Mouse (Mus musculus) right cerebral cortex, adult 18-20 months (tissue): Measurements from ENCODE around the gene Oit3.

ENCODE experiments used
- DNase-seq: peaks from one replicate; pipeline ENCODE4 v3.0.0; 2022; ENCODE audit warnings: mixed read lengths

Gene Oit3

DNA sequence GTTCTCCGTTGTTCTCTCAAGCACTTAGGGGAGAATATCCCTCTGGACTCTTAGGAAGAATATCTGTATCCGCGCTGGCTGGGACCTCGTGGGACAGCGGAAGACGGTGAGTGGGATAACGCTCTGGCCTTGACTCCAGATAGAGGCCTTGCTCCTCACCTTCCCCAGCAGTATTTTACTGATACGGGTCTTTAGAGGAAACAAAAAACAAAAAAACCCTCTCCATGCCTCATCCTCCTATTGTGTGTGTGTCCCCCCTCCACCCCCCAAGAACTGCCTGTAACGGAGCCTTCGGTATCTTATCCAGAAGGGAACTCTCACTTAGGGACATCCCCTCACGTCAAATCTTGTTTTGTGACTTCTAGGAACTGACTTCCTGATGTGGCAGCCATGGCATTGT is at the start of gene Oit3:
Gene Oit3, minus strand, starts transcription at position 44 of the 400 bp plus-strand sequence.
- DNase-seq, result no peak

DNA sequence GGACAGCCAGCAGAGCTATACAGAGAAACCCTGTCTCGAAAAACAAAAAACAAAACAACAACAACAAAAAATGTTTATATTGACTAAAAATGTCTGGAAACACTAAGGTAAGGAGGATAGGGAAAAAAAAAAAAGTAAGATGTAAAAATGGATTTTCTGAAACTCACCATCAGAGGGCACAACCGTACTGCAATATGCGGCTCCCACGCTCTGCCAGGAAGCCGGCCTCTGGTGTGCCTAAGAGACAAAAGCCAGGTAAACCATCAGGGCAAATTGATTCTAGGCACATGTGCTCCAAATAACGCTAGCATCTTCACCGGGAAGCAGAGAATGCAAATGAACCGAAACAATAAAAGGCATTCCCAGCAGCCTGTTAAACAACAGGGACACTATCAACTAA is 49.3 kb upstream of the Oit3 start:
- no peak for DNase-seq

DNA sequence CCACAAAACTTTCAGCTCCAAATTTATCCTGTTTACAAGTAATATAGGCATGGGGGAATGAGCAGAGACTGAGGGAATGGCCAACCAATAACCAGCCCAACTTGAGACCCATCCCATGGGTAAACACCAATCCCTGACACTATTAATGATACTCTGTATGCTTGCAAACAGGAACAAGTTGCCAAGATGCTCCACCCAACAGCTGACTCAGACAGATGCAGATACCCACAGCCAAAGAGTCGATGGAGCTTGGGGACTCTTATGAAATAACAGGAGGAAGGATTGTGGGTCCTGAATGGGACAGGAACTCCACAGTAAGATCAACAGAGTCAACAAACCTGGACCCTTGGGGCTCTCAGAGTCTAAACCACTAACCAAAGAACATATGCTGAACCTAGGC is 47.8 kb upstream of the Oit3 start:
- no peak for DNase-seq

DNA sequence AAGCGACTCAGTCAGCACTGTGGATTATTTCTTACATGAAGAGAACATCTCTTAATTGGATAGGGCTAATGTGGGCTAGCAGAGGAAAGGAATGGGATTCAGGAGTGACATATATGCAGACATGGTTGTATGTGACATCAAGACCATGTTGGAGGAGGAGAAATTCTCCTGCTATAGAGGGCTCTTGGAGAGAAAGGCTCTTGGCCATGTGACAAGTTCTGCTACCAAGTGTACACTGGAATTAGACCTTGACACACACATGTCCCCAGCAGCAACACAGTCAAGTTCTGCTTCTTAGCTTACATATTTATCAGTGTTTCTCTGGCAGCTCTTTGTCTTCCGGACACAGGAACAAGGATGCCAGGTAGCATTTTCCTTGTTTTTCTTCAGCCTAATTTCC is 45.8 kb upstream of the Oit3 start:
- no peak for DNase-seq

DNA sequence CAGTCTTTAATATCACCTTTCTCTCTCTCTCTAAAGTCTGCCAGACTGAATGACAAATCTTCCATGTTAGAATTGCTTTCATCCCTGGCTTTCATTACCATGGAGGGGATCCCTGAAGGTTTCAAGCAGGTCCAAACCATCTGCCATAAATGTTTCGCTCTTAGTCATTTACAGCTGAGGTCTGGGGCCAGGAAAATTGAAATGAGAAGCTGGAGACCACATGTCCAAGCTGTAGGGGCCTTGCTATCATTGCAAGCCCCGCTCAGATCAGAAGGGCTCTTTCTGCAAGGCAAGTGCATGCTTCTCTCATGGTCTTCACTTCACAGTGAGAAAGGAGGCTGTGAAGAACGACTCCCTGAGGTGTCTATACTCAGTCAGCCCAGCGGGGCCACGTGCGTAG is 42.7 kb upstream of the Oit3 start:
- DNase-seq, result no peak

DNA sequence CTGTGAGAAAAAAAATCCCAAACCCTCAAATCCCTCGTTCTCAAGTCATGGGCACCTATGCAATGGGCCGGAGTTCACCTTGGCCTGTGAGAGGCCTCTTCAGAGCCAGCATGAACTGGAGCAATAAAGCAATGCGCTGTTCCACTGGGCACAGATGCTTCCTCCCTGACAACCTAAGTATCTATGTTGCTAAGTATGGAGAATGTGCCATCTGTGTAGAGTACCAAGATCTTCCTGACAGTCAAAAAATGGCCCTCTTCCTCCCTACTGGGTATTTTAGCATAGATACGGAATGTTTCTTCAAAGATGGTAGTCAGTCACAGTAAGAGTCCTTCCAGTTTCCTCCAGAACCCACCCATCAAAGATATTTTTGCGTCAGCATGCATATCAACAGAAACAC is 39.8 kb upstream of the Oit3 start:
- DNase-seq, result no peak

DNA sequence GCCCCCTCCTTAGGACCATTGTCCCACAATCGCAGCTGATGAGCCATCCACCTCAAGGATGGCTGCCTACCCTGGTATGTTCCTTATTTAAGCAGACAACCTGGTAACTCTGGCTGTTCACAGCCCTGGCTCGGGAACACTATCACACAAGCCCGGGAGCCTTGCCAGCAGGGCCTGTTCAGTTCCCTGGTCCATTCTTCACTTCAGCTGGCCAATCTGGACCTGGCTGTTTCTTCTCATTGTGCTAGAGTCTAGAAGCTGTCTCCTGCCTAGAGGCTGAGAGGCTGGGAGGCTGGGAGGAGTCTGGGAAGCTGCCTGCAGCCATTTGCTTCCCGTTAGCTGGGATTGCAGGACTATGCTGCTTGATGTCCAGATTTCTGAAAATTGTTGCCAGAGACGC is 28.9 kb upstream of the Oit3 start:
- peak; percentile 33 for DNase-seq

DNA sequence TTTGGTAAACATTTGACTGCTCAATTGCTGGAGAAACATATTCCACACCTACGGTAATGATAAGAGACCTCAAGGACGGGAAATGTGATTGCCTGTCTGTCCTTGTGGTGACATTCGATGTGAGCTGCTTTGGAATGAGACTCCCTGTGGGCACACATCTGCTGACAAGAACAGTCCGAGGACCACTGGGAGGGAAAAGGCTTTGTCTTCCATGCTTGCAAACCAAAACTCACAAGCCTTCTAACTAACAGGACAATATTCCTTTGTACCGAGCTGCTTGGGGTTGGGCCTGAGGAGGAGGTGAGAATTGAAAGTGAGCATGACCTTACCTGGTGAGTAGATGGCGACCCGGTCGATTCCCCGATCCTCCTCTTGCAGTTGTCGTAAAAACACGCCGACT is 25.7 kb upstream of the Oit3 start:
- no peak for DNase-seq

DNA sequence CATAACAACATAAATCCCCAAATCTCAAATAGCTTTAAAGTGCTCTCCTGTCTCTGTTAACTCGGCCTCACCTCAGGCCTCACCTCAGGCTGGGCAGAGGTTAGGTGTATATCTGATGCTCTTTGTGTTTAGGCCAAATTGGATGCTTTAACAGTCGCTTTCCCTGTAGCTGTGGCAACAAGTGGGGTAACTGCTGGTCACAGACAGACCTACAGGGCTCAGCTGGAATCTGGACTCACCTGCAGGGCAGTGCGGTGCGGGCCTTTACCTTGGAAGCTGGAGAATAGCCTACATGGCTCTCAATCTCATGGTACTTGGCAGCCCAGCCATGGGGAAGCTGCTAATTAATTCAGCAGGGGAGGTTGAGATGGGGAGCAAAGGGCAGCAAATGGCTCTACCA is 25.0 kb upstream of the Oit3 start:
- DNase-seq, result no peak

DNA sequence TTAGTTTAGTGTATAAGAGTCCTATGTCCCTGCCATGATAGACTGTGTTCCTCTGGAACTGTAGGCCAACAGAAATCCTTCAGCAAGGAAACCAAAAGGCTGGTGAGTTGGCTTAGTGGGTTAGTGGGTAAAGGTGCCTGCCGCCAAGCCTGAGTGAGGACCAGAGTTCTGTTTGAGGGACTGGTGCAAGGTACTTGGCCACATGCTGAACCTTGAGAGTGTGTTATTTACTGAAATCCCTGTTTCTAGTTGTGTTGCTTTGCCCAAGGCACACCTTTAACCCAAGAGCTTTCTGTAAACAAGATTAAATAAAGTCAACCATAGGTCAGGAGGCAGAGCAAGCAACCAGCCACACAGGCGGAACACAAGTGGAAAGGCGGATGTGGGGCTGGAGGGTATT is 24.0 kb upstream of the Oit3 start:
- no peak for DNase-seq

DNA sequence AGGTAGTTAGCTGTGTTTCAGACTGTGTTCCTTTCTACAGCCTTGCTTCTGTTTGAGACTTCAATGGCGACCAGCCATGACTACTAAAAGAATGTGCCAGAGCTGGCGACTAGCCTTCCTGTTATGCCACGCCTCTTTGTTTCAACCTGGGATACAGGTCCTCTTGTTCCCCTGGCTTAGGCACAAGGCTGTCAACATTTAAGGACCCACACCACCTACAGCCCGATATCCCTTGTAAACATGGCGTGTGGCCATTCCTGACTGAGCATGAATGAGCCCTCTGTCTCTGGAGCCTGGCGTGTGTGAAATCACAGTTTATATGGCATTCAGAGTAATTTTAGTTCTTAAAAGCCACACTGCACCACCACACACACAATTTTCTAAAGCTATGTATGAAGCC is 20.7 kb upstream of the Oit3 start:
- no peak for DNase-seq

DNA sequence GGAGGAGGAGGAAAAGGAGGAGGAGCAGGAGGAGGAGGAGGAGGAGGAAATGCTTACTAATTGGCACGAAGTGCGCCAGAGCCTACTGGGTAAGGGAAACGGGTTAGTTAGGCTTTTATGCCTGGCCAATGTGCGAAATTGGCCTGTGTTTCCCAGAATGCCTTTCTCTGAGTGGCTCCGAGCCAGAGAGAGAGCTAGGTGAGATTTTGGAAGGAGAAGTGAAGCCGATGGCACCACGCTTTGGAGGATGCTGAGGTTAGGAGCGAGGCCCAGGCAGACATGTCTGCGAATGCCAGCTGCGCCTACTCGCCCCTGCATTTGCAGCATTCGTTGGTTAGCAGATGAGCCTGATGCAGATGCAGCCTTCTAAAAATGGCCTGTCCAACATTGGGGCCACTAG is 18.2 kb upstream of the Oit3 start:
- DNase-seq, result peak; percentile 73

DNA sequence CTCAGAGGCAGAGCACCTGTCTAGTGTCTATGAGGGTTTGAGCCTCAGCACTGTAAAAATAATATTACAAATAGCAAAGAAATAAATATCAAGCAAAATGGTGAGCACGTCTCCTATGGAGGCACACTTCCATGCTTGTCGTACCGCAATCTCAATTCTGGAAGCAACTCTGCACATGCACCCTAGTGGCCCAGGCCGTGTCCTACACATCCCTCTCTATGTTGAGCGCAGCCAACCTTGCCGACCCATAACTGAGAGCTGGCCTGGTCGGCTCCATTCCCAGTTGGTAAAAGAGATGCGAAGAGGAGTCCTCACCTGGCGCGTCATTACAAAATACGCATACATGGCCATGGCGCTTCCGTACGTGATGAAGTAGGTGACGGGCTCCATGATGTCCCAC is 13.1 kb upstream of the Oit3 start:
- no peak for DNase-seq

DNA sequence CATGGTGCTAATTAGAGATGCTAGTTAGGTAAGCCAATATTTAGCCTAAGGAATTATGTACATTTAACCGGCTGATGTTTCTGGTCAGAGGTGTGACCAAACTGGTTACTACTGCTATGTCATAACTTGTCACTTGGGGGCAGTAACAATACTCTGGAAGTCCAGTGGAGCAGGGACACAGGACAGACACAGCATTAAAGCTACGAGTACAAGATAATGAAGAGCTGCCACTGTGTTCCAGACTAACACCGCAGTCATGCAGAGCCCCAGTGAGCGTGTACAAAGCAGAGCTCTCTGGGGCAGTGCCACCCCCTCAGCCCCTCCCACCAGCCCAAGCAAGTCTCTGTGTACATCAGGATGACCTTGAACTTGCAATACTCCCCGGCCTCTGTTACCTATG is 10.3 kb upstream of the Oit3 start:
- DNase-seq, result no peak

DNA sequence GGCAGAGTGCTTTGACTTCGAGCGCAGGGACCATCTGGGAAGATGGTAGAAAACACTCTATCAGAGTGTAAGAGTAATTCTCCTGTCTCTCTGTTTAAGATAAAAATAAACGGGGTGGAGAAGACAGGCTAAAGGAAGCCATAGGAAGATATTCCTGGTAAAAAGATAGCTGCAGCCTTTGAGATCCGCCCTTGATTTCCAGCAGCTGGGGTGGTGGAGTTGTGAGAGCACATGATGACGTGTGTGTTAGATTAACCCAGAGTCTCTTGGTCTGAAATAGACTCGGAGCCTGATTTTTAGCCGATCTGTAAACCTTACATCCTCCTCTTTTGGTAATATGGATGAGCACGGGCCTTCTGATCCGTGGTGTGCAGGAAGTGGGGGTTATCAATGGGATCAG is 6.0 kb upstream of the Oit3 start:
- peak; percentile 43 for DNase-seq

DNA sequence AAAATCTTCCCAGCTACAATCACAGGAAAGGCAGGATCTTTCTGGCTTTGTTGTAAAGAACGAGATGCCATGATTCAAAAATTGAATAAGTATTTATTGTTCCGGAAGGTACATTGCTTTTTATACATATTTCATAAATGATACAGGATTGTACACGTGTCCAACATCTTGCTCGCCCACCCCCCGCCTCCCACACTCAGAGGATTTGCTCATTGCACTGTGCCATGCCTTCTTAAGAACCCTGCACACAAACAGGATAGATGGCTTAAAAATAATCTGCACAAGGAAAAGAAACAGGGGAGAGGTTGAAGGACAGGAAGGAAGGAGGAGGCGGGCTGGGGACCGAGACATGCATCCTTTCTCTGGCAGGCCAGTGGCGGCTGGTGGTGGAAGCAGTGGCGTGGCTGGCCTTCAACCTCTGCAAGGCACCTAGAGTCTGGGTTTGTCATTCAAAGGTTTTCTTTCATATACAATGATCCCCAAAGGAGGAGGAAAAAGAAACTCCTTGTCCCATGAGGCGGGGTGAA is 5.4 kb upstream of the Oit3 start:
- no peak for DNase-seq

DNA sequence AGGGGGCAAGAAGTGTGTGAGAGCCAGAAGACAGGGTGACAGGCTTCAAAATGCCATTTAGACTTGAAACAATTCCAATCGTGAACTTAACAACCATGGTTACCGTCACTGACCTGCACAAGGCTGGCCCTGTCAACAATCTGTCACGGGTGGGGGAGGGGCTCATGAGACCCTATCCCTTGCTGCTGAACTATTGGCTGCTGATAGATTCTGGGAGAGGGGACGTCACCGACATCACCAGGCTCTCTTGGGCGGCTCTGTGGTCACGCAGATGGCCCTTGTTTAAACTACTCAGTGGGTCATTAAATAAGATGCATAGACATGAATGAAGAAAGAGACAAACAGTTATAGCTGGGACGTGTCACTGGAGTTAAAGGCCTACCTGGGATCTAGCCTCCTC is 3.1 kb upstream of the Oit3 start:
- no peak for DNase-seq

DNA sequence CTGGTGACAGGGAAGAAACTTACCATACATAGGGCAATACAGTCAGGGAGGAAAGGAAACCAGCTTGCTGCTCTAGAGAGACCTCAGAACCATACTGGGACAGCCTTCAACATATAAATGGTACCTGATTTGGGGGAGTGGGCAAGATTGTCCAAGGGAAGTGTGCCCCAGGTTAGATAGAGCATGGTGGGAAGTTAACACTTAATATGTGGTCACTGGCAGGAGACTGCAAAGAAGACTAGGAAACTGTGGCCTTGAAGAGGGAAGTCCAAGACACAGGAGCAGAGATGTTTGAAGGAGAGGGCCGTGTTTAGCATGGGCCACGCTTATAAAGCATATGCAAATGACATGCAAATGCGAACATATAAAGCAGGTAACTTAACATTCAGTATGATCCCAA is 2.5 kb upstream of the Oit3 start:
- DNase-seq, result no peak

DNA sequence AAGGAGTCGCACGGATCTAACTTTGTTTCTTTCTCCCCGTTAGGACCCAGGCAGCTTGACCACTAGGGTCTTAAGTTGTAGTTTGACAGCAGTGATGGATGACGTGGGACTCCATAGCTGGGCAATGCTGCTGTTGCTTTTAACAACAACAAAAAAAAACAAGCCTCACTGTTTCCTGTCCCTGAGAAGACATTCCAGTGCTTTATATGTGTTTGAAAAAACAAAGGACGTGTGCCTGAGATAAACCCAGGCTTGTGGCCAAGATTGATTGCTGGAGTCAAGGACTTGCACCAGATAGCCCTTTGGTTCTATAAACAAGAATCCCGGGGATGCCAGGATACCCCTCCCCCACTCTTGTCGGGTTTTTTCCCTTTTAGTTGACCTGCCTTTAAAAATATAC is 1.6 kb upstream of the Oit3 start:
- no peak for DNase-seq

DNA sequence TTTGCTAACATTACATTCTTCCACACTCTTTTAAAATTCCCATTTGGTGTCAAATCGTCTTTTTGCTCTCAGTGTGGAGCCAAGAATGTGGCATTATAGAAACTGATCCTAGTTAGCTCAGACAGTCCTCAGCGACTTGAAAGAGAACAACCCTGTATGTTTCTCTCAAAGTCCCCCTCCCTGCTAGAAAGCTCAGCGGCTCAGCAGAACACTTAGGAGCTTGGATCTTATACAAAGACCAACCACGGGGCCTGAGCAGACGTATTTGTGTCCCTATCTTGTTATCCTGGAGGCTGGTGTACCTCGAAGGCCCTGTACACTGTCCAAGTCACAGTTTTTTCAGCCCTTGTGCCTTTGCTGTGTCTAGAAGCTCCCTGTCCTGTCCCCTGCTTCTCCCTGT is 1.4 kb downstream of the Oit3 start:
- DNase-seq, result no peak

DNA sequence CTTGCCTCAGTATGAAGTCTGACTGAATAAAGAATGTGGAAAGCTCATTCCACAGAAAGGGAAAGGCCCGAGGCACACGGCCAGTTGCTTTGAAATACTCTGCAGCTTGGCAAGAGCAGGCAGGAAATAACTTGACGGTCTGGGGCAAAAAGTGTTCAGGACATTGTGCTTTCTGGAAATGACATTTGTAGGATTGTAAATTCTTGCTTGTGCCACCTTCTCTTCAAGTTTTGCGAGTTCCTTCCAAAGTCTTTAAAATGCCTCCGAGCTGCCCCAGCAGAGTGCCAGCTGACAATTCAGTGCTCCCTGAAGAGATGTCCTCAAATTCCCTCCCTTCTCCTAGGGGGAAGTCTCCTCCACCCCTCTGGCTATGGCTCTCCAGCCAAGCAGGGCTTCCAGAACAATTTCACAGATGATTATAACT is 2.1 kb downstream of the Oit3 start:
- no peak for DNase-seq

DNA sequence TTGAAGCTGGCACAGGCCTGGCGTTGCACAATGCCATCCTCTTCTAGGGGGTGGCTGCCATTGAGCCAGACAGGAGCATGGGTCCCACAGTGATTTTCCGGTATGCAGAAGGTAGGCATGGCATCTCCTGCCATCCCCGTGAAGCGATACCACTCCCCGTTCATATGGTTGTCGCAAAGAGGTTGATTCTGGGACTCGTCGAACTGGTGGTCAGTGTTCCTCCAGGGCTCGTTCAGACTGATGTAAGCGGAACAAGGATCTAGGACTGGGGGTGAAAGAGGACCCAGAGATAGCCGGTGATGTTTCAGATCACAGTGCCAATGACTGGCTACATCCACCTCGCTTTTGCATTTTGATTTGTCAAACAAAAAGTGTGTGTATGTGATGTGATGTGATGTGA is 2.9 kb downstream of the Oit3 start:
- DNase-seq, result no peak

DNA sequence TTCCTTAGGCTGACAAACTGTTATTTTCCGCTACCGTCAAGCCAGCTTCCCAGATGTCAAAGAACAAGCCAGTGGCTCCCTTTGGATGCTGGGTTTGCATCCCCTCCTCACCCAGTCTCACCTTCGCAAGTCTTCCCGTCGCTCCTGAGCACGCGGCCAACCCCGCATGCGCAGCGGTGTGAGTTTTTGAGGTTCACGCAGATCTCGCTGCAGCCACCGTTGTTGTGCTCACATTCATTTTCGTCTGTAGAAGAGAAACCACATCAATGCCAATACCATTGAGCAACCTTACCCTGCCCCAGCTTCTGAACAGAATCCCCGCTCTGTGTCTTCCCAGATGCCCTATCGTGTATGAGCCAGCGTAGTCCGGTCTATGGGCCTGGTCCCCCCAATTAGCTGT is 5.8 kb downstream of the Oit3 start:
- no peak for DNase-seq

DNA sequence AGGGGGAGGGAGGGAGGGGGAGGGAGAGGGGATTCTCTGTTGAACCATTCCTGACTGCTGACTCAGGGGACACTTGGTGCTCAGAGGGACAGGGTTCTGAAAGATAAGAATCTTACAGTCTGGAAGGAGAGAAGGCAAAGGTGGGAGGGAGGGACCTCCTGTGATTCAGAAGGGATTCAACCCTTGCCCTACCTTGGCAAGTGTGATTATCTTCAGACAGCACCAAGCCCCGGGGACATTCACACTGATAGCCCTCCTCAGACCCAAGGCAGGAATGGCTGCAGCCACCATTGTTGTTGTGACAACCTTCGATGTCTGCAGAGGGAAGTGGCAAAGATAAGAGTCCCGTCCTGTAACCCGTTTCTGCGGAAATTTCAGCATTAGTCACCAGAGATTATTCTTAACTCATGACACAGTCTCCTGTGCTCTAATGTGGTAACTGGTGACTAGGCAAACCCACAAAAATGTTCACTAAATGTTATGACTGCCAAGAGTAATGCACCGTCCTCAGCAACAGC is 10.8 kb downstream of the Oit3 start:
- DNase-seq, result peak; percentile 7

DNA sequence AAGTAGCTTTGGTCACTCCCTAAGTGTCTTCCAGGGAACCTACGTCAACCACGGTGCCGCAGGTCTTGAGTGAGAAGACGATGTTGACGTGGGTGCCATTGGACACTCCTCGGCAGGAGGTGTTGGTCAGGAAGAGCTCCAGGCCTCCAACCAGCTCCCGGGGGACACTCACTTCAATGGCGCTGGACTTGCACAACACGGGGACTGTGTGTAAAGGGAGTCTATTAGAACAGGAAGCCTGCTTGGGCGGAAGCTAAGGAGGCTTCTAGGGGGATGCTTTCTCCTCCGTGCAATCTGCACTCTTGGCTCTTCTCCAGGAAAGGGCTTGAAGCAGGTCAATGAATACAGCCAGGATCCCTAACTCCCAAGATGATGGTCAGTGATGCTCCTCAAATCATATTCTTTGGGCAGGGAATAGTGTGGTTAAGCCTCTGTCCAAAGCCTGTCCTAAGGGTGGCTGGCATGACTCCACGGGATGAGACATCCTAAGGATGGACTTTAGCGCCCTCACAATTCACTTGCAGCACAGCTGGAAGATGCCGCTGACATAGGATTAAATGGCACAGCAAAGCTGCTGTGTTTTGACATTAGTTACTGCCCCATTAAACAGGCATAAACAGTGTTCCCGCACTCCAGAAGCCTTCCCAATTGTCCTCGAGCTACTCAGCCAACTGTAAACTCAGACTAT is 12.0 kb downstream of the Oit3 start:
- DNase-seq, result no peak
